Mouse (Mus musculus) spleen, adult 18-20 months (tissue): ENCODE data around the gene Insyn1.

ENCODE experiments used
- DNase-seq, 2 experiments: peaks; one replicate each; pipeline ENCODE4 v3.0.0; 2022; ENCODE audit warnings: mixed read lengths in 2 of 2

Insyn1 gene

DNA sequence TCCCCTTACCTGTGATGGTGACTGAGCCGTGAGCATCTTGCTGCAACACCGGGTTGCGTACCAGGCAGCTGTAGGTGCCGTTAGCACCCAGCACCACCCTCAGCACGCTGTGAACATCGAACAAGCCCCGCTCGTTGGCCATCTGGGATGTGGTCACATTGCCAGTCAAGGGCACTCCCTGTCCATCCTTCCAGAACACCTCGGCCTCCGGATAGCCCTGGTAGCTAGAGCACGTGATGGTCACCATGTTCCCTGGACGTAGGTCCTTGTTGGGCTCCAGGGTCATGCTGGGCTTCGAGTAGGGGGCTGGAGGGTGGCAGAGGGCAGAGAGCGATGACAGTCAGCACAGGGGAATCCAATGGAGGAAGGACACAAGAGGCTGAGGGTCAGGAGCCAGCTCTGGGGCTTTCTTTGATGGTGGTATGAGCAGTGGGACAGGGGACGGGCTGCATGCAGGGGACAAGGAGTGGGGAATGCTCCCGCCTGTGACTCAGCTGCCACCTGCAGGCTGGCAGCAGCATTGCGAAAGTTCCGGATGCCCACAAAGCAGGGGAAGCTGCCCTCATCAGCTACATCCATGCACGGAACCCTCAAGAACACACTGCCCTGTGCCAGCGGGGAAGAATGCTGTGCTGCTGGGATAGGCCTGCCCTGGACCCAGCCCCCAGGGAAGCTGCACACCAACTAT, 47.2 kb downstream of the Insyn1 start:
- peak; percentile 31 to 46 for DNase-seq

GRCm38 (mm10) chr9:58537774-58538173, 49.4 kb downstream of the Insyn1 start:
- DNase-seq = no peak

DNA sequence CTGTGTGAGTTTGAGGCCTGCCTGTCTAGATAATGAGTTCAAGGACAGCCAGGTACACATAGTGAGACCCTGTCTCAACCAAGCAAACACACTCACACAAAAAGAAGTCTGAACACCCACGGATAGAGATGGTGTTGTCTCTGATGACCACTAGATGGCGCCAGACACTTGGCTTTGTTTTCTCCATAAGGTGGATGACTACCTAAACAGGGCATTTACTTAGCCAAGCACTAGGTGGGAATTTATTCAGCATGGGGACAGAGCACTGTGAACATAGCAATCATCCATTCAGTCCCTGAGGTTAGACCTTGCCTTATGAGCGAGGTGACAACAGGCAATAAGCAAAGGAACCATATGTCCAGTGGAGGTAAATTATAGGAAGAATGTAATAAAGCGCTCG, 51.5 kb downstream of the Insyn1 start:
- DNase-seq = peak in 1 of 2 experiments; percentile 46

GRCm38 (mm10) chr9:58541895-58542338, 53.5 kb downstream of the Insyn1 start:
- peak; percentile 41 to 44 for DNase-seq

GRCm38 (mm10) chr9:58544879-58545324, 56.5 kb downstream of the Insyn1 start:
- no peak for DNase-seq

- no peak for DNase-seq
Observed at GRCm38 (mm10) chr9:58545428-58545827, 57.0 kb downstream of the Insyn1 start.

- no peak for DNase-seq
Observed at GRCm38 (mm10) chr9:58546630-58547360, 58.4 kb downstream of the Insyn1 start.

- no peak for DNase-seq
Observed at GRCm38 (mm10) chr9:58548897-58549296, 60.5 kb downstream of the Insyn1 start.
